Mouse (Mus musculus) left cerebral cortex, postnatal 10 days (tissue): ENCODE measurements around the gene Phf20. TPM values are rescaled to one million over a fixed set of nuclear protein-coding genes. Genes with fewer than 3 reads are reported as not detected.

Source experiments
- DNase-seq, 2 experiments: peaks; one replicate each; pipeline ENCODE4 v3.0.0; 2021 to 2022; ENCODE audit warnings: low spot score in 2 of 2, mixed read lengths in 1 of 2; ENCODE audit errors: extremely low spot score in 1 of 2
- intact Hi-C: fragments of 180-260 bp; cut with DNase I; formaldehyde crosslinking; loops from one replicate; pipeline ENCODE4 v1.15.1; 2025
- total RNA-seq, 2 experiments: library from RNA; stranded (reverse); gene quantifications; 2 replicates each; pipeline ENCODE4 v1.2.3; 2021

Phf20 gene
- total RNA-seq, 2 experiments from 2014 or later: 66.0 to 66.6 TPM

DNA sequence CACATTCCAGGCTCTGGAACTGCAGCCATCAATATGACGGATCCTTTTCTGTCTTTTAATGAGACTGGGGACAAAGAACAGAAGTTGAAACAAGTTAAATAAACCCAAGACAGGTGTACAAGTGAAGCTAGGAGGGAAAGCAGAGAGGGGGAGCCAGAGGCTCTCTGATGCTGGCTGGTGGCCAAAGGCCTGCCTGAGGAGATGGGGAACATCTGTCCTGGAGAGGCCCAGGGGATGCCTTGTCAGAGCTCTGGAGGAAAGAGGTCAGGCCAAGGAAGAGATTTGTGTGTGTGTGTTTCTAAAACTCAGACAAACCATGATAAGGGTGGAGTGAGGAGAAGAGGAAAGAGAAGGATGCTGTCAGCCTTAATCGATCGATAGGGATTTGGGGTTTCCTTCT lies 101.4 kb downstream of the Phf20 start:
- DNase-seq: peak in 1 of 2 experiments; percentile 37
- intact Hi-C loops: no loop called here

DNA sequence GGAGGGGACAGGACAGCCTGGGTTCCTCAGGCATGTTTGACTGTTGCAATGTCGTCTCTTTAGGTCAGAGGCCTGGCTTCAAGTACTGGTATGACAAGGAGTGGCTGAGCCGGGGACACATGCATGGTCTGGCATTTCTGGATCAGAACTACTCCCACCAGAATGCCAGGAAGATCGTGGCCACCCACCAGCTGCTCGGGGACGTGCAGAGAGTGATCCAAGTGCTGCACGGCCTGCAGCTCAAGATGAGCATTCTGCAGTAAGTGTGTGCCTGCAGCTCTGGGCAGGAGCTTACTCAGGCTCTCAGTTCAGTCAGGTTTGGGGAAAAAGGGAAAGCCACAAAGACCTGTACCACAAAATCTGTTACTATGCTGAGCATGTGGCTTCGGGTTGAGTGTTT lies 102.2 kb downstream of the Phf20 start:
- DNase-seq: no peak
- intact Hi-C loops: no loop called here

DNA sequence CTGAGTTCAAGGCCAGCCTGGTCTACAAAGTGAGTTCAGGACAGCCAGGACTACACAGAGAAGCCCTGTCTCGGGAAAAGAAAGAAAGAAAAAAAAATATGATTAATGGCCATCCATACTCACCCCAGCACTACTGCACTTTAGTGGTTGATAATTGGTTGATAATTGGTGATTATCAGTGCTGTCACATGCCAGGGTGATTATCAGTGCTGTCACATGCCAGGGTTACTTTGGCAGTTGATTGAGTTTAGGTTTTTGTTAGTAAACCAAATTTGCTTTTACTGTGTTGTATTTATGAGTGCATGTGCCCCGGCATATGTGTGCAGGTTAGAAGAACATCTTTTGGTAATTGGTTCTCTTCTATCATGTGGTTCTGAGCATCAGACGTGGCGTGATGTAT lies 105.8 kb downstream of the Phf20 start:
- no peak for DNase-seq
- intact Hi-C loops: no loop called here

DNA sequence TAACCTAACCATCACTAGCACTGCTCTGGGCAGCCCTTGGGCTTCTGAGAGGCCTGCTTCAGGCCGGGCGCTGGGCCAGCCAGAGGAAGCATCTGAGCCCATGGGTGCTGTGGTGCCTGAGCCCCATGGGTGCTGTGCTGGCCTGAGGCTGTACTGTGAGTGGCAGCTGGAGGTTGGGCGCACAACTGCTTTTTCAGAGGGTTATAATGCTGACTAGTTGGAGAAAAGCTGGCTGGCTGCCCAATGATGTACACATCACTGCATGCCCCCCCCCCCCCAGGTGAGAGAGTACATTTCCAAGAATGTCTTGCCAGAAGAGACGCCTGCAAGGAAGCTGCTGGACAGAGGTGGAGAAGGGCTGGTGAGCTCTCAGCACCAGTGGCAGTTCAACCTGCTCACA lies 108.1 kb downstream of the Phf20 start:
- DNase-seq: peak in 1 of 2 experiments; percentile 41
- intact Hi-C loops: no loop called here

DNA sequence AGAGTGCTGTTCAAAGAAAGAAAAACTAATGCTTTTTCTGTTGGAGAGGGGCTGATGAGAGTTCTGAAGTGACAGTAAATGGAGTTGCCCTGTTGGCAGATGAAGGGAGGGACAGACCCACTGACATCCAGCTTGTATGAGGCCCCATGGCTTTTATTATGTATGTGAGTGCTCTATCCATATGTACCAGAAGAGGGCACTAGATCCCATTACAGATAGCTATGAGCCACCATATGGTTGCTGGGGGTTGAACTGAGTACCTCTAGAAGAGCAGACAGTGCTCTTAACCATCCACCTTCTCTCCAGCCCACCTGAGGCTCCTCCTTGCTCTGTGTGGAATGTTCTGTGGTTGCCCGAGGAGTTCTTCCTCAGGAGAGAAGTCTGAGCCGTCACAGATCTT lies 109.6 kb downstream of the Phf20 start:
- intact Hi-C loops: no loop called here
- no peak for DNase-seq

DNA sequence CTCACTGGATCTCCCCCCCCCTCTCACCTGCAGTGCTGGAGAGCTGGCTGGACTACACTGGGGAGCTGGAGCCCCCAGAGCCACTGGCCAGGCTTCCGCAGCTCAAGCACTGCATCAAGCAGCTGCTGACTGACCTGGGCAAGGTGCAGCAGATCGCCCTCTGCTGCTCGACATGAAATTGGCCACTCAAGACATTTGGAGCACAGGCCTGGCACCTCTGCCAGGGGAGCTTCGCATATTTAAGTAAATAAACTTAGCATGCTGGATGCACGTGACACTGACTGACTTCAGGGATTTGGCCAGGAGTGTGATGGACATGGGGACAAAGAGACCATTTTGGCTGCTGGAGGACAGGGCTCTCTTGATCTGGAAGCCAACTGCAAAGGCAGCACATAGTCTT lies 111.0 kb downstream of the Phf20 start:
- intact Hi-C loops: no loop called here
- peak in 1 of 2 experiments; percentile 41 for DNase-seq

DNA sequence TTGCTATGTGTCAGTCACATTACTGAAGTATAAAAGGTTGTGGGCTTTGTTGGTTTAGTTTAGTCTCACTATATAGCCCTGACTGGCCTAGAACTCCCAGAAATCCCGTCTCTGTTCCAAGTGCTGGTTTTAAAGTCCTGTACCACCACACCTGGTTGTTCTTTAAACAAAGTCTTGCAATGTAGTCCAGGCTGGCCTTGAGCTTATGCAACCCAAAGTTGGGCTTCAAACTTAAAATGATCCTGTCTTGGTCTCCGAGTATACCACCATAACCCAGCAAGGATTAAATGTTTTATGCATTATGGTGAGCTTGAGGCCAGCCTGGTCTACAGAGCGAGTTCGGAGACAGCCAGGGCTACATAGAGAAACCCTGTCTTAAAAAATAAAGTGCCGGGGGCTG lies 113.7 kb downstream of the Phf20 start:
- intact Hi-C loops: no loop called here
- DNase-seq: no peak

DNA sequence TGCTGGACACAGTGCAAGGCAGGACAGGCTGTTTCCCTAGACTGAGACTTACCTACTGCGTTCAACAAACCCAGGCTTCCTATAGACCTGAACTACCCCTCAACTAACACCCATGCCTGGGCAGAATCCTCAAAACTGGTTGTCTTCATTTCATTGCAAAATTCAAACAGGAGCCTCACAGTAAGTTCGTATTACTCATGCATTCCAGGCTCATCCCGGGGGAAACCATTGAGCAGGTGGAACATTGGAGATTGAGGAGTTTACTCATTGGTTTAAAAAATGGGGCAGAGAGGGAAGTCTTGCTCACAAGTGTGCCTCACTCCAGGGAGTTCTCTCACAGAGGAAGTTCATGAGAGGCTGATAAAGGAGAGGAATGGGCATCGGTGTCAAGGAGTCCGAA lies 114.2 kb downstream of the Phf20 start:
- intact Hi-C loops: no loop called here
- DNase-seq: no peak

DNA sequence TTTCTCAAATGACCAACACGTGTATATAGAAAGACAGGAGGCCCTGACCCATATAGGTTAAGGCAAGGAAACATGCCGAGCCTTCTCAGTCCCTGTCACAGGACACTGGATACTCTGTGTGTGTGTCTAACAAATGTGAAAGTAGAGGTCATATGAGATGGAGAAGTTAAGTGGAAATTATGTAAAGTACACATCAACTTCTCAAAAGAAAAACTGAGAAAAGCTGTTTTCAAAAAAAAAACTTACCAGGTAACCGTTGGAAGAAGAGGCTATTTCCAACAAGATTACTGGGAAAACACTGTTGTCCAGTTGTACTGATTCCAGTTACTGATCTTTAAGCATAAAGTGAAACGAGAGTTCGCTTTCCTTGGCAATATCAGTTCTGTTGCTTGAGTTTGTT lies 114.7 kb downstream of the Phf20 start:
- intact Hi-C loops: no loop called here
- DNase-seq: no peak

DNA sequence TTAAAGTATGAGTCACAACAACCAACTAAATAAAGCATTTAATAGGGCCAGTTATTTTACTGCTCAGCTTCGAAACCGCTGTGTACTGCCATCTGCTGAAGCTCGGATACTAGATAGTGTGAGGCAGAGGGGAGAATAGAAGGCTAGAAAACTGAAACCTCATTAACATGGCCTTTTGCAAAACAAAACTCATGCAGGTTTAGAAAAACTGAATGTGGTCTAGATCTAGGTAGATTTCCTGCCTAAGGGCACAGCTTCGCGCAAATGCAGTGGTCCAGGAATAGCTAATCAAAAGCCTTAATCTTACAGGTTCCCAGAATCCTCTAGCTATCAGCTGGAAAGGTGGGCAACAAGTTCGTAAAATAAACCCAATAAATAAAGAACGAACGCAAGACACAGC lies 115.2 kb downstream of the Phf20 start:
- DNase-seq: no peak
- intact Hi-C loops: no loop called here

DNA sequence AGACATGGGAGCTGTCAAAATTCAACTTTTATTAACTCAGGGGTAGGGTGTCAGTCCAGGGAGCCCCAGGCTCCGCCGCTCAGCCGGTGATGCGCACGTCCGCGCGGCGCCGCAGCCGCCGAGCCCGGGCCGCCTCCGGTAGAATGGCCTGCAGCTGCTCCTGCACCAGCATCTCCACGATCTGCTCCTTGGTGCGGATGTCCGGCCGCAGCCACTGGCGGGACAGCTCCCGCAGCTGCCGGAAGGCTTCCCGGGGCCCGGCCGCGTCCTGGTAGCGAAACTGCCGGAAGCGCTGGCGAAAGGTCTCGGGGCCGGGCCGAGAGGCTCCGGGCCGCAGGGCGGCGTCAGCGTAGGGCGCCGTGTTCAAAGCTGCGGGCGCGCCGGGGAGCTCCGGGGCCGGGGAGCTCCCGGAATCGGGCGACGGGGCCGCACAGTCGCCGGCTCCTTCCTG lies 115.6 kb downstream of the Phf20 start:
- peak in 1 of 2 experiments; percentile 88 for DNase-seq
- intact Hi-C loops: no loop called here

DNA sequence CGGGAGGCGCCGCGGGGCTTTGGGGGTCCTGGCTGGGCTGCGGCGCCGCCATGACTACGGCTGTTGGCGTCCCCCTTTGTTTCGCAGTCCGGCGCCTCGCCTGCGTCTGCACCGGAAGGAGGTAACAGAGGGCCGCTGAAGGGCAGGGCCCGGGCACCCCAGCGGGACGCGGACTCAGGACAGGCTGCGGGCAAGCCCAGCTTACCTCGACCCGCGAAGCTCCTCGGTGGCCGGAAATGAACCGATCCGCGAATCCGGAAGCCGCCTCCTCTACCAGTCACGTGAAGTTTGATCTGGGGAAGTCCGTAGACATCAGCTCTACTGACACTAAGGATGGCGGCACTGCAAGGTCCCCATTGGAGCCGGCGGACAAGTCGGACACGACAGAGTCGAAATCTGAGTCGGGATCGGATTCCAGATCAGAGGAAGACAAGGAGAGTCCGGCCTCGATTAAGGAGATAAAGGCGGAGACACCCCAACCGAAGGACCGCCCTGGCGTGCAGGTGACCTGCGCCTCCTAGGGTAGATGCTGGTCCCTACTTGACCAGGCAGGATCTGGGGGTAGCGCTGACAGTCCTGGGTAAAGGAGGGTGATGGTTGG lies 116.1 kb downstream of the Phf20 start, which contains the start of the genes Cnbd2 and Scand1:
Cnbd2 (plus strand) TSS at position 3 of the 601 bp plus-strand sequence.
Scand1 (minus strand) TSS at position 408 of the 601 bp plus-strand sequence.
- intact Hi-C loops: no loop called here
- DNase-seq: peak; percentile 81 to 89

DNA sequence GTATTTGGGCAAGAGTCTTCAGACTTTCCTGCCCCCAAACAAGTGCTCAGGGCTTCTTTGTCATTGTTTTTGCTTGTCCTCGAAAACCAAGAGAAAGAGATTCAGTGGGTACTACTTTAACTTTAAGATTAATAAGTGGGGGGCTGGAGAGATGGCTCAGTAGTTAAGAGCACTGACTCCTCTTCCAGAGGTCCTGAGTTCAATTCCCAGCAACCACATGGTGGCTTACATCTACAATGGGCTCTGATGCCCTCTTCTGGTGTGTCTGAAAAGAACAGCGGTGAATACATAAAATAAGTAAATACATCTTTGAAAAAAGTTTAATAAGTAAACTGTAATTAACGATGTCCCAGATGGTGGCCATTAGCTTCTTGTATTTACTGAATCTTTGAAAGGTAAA lies 116.9 kb downstream of the Phf20 start:
- intact Hi-C loops: no loop called here
- DNase-seq: no peak

DNA sequence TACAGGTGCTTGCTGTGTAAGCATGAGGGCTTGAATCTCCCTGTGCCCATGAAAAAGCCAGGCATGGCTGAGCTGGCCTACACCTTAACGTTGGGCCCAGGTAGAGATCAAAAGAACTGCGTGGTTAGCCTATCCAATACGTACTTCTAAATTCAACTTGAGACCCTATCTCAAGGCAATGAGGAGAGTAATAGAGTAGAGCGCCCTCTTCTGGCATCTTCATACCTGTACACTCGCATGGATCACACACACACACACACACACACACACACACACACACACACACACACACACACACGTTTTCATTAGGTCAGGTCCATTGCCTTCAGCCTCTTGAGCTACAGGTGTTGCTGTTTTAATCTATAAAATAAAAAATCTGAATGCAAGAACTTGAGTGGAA lies 118.5 kb downstream of the Phf20 start:
- no peak for DNase-seq
- intact Hi-C loops: no loop called here

DNA sequence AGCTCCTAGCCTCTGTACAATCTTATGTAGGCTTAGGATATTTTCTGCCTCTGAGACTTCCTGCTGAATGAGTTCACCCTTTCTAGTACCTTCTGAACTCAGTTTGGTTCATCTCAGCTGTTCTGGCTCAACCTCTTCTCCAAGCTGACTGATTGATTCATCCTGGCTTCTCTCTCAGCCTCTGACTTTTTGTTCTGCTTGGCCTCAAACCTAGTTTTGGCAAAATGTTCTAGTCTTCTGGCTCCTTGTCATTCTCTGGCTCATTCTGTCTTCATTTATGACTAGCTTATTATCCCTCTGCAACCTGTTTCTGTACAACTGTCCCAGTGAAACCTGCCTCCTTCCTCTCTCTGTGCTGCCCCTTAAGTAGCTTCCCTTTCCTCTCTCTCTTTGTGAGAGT lies 122.2 kb downstream of the Phf20 start:
- DNase-seq: no peak
- intact Hi-C loops: no loop called here

DNA sequence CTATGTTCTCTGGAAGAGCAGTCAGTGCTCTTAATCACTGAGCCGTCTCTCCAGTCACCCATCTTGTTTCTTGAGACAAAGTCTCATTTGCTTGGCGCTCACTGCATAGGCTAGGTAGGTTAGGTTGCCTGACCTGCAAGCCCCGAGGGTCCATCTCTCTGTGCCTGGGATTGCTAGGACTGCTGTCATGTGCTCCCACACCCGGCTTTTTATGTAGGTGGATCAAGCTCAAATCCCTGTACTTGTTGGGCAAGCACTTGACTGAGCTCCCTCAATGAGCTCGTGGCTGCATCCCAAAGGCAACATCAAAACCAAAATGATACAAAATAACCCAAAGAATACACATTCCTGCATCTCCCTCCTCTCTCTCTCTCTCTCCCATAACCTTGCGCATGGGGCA lies 125.3 kb downstream of the Phf20 start:
- intact Hi-C loops: no loop called here
- DNase-seq: no peak

DNA sequence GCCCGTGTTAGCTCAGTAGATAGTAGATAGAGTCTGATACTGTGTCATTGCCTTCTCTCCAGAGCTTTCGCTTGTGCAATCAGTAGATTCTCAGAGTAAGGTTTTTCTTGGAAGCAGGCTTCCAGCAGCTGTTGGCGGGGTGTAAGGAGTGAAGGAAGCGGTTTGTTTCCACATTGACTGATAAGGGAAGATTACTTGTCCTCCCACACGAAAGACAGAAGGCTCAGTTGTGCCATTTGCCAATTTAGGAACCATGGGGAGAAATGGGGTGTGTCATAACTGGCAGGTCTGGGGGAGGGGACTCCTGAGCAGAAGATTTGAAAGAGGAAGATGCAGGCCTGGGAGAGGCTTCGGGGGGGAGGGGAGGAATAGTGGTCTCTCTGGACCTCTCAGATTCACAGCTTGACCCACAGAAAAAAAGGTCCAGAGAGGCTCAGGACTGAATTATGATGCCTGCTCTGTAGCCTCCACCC lies 127.9 kb downstream of the Phf20 start:
- peak; percentile 23 to 36 for DNase-seq
- intact Hi-C loops: no loop called here

DNA sequence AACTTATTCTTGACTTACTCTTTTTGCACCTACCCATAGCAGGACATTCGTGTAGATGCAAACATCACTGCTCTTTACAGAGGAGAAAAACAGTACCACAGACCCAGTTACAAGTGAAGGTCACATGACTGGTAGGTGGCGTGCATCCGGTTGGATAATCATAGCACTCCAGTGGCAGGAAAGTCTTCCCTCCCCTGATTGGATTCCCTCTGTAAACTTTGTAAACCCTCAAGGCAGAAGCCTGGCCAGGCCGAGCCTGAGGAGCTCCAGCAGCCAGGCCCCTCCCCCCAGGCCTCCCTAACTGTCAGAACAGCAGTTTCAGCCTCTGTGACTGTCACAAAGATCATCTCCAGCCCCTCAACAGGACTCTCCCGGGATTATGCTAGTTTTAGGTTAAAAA lies 128.4 kb downstream of the Phf20 start:
- DNase-seq: peak in 1 of 2 experiments; percentile 76
- intact Hi-C loops: no loop called here

DNA sequence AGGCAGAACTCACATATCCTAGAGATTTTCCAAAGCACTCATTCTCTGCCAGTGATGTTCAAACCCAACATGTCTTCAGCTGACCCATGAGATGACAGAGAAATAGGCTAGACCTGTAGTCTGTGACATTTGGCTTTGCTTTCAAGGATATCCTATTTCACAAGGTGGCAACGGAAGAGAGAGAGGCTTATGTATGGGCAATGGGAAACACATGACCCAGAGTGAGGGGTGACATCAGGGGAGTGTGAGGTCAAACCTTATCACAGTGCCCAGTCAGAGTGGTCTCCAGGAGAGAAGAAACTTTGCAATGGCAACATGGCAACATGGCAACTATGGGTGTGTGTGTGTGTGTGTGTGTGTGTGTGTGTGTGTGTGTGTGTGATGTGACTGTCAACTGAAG lies 134.4 kb downstream of the Phf20 start:
- intact Hi-C loops: no loop called here
- DNase-seq: no peak

DNA sequence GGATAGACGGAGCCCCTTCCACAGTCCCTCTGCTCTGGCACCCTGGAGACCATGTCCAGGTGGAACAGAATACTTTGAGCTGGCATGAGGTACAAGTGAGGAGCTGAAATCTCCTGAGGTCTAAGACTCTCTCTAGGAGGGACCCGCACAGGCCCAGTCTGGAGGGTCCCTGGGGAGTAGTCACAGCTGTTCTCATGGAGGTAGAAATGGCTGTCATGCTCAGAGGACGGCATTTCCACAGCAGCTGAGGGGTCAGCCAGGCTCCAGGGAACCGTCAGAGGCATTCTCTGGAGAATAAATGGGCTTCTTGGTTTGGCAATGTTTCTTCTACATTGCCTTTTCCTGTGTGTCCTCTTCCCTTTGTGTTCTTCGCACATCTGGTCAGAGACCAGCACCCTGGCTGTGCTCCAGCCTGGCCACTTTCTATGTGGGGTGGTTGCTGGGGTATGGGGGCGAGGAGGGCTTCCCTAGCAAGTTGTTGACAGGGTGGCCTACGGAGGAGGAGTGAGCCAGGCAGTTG lies 135.2 kb downstream of the Phf20 start:
- intact Hi-C loops: no loop called here
- DNase-seq: no peak

DNA sequence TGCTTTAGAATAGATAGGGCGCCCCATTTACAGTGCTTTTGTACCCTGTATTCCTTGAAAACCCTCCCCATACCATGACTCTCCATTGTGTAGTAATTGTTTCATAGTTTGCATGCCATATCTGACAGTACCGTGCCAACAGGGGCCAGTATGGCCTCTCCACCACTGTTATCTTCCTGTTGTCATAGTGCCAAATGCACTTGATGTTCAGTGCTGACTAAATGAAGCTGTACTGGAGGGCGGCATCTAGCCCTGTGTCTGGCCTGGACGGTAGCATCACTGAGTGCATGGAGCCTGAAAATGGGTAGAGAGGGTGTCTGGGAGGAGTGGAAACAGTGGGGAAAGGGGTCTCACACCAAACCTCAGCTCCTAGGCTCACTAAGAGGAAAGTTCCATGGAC lies 143.8 kb downstream of the Phf20 start:
- DNase-seq: no peak
- intact Hi-C loops: no loop called here
